Mouse (Mus musculus): Measurements from ENCODE around the gene Plcd4. TPM values are rescaled to one million over a fixed set of nuclear protein-coding genes. Genes with fewer than 3 reads are reported as not detected.

The Plcd4 gene
- polyA plus RNA-seq (2012; rRNA removed): 2.6 and 3.4 TPM in 2 replicates

GRCm38 (mm10) chr1:74542451-74542961 lies at the start of gene Plcd4:
TSS of gene Plcd4 (plus strand) at chr1:74542888.

GRCm38 (mm10) chr1:74505721-74506464 lies 36.8 kb upstream of the Plcd4 start, which contains the start of gene Cnot9:
TSS of gene Cnot9 (plus strand) at chr1:74506058.

GRCm38 (mm10) chr1:74544184-74544583 lies 1.5 kb downstream of the Plcd4 start, which contains the start of gene Usp37:
TSS of gene Usp37 (minus strand) at chr1:74544284.

GRCm38 (mm10) chr1:74587773-74588445 lies 45.2 kb downstream of the Plcd4 start, which contains the start of the genes Zfp142 and Bcs1l:
TSS of gene Zfp142 (minus strand) at chr1:74588246.
TSS of gene Bcs1l (plus strand) at chr1:74588289.

GRCm38 (mm10) chr1:74601267-74601962 lies 58.7 kb downstream of the Plcd4 start, which contains the start of the genes Rnf25 and Stk36:
TSS of gene Rnf25 (minus strand) at chr1:74601397.
TSS of gene Stk36 (plus strand) at chr1:74601445.

Other genes with a start within 250 kb of the Plcd4 start
- gene Tmbim1, start 237.3 kb upstream of the Plcd4 start, polyA plus RNA-seq (2012; rRNA removed): 5.7 and 12.6 TPM in 2 replicates
- 2.4 and 2.7 TPM in 2 replicates for gene Catip, start 180.8 kb upstream of the Plcd4 start, polyA plus RNA-seq (2012; rRNA removed)
- 4.1 and 4.3 TPM in 2 replicates for gene Slc11a1, start 167.7 kb upstream of the Plcd4 start, polyA plus RNA-seq (2012; rRNA removed)
- 40.5 and 53.6 TPM in 2 replicates for gene Ctdsp1, start 151.4 kb upstream of the Plcd4 start, polyA plus RNA-seq (2012; rRNA removed)
- 0.05 and 0.06 TPM in 2 replicates for gene Vil1, start 133.5 kb upstream of the Plcd4 start, polyA plus RNA-seq (2012; rRNA removed)
- gene Cnot9, start 36.8 kb upstream of the Plcd4 start, polyA plus RNA-seq (2012; rRNA removed): 50.3 and 54.8 TPM in 2 replicates
- gene Usp37, start 1.4 kb downstream of the Plcd4 start, polyA plus RNA-seq (2012; rRNA removed): 11.9 and 12.6 TPM in 2 replicates
- 21.8 and 22.3 TPM in 2 replicates for gene Zfp142, start 45.4 kb downstream of the Plcd4 start, polyA plus RNA-seq (2012; rRNA removed)
- 27.5 and 28.9 TPM in 2 replicates for gene Bcs1l, start 45.4 kb downstream of the Plcd4 start, polyA plus RNA-seq (2012; rRNA removed)
- gene Rnf25, start 58.5 kb downstream of the Plcd4 start, polyA plus RNA-seq (2012; rRNA removed): 148 and 159 TPM in 2 replicates
- gene Stk36, start 58.6 kb downstream of the Plcd4 start, polyA plus RNA-seq (2012; rRNA removed): 23.1 TPM in 2 replicates
- gene Ttll4, start 118.9 kb downstream of the Plcd4 start, polyA plus RNA-seq (2012; rRNA removed): 33.3 and 38.8 TPM in 2 replicates
- 2.5 and 4.0 TPM in 2 replicates for gene Cyp27a1, start 170.7 kb downstream of the Plcd4 start, polyA plus RNA-seq (2012; rRNA removed)
- 0.07 and 0.98 TPM in 2 replicates for gene Prkag3, start 206.3 kb downstream of the Plcd4 start, polyA plus RNA-seq (2012; rRNA removed)
- gene Wnt6, start 229.0 kb downstream of the Plcd4 start, polyA plus RNA-seq (2012; rRNA removed): 2.6 and 8.3 TPM in 2 replicates
- 0.34 and 1.1 TPM in 2 replicates for gene Wnt10a, start 248.6 kb downstream of the Plcd4 start, polyA plus RNA-seq (2012; rRNA removed)

All from central nervous system, embryonic 14 days (tissue).